Mouse (Mus musculus): ENCODE results near the gene Gm49384. TPM values are rescaled to one million over a fixed set of nuclear protein-coding genes. Genes with fewer than 3 reads are reported as not detected.
A peak's percentile ranks its signal among the peaks of the same experiment; 100 is the strongest.

Gene Gm49384
- polyA plus RNA-seq, 1 experiment: 5.5 TPM

DNA sequence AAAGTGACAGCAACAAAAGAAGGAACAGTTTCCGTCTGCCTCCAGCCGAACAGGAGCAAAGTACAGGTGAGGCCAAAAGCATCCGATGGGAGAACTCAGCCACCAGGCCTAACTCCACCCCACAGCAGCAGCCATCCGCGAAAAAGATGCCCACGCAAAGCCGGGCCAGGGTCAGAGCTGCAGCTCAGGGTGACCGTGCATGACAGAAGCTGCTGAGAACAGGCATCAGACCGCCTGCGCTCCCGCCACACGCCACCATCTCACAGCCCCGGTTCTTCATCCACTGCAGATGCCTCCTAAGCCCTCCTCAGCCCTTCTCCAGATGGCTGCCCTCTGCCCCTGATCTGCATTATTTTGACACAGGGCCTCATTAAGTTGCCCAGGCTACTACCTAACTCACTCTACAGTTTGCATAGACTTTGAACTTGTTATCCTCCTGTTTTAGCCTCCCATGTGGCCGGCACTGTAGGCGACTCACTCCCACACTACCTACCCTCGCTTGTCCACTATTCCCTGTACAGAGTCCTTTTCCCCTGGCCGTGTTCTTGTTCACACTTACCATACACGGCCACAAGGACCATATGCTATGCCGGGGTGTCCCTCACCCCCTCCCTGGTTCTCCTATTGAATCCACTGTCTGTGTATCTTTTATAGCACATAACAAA, 16.7 kb upstream of the Gm49384 start:
- no peak for TF ChIP-seq POLR2A (IDR thresholded peaks at IDR 0.05; ENCODE audit: borderline replicate concordance, extremely low read depth, insufficient read depth, insufficient read length, poor library complexity, severe bottlenecking)
- no peak for TF ChIP-seq CTCF (IDR thresholded peaks at IDR 0.05; ENCODE audit: borderline replicate concordance, extremely low read depth, insufficient read depth, insufficient read length)
- no peak for DNase-seq (ENCODE audit: low read depth)

DNA sequence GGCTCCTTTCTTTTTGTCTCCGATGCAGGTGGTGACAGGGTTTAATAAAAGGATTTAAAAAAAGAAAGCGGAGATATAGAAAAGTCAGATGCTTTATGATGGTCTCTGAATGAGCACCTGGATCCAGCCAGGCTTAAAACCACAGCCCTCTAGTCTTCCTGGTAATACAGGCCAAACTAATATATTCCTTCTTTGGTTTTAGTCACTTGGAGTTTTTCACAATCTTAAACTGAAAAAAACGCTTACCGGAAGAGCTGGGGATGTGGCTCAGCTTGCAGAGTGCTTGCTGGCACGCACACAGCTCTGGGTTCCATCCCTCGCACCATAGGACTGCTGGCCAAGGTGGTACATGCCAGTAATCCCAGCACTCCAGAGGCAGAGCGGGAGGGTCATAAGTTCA, 12.5 kb upstream of the Gm49384 start:
- TF ChIP-seq POLR2A (IDR thresholded peaks at IDR 0.05; ENCODE audit: borderline replicate concordance, extremely low read depth, insufficient read depth, insufficient read length, poor library complexity, severe bottlenecking): no peak
- no peak for TF ChIP-seq CTCF (IDR thresholded peaks at IDR 0.05; ENCODE audit: borderline replicate concordance, extremely low read depth, insufficient read depth, insufficient read length)
- no peak for DNase-seq (ENCODE audit: low read depth)

DNA sequence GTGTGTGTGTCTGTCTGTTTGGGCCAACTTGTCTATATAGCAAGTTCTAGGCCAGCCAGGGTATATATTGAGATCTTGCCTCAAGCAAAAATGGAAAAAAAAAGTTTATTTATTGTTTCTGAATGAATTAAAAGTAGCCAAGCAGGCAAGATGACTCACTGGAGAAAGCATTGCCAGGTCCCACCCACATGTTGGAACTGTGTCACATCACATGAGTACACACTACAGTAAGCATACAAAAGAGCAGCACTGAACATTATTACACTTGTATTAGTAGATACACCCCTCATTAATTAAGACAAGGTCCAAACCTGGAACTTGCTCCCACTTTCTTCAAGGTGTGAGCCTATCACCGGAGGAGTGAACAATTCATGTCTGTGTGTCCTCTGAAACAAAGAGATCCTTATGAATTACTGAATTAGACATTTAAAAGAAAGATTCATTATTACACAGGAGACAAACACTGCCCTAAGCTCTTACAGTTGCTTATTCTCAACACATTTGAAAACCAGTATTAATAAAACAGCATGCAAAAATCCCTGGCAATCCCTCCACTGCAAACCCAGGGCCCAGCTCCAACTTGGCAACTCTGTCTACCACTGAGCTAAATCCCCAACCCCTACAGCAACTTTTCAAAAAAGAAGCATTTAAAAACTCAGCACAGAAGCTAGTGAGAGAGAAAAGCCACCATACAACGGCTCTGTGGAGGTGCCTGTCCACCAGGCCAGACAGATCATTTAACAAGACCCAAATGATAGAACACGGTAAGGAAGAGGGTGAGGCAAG, 11.1 kb upstream of the Gm49384 start:
- DNase-seq (ENCODE audit: low read depth): peak; percentile 49
- TF ChIP-seq POLR2A (IDR thresholded peaks at IDR 0.05; ENCODE audit: borderline replicate concordance, extremely low read depth, insufficient read depth, insufficient read length, poor library complexity, severe bottlenecking) (no peak), CTCF (IDR thresholded peaks at IDR 0.05; ENCODE audit: borderline replicate concordance, extremely low read depth, insufficient read depth, insufficient read length) (no peak)

DNA sequence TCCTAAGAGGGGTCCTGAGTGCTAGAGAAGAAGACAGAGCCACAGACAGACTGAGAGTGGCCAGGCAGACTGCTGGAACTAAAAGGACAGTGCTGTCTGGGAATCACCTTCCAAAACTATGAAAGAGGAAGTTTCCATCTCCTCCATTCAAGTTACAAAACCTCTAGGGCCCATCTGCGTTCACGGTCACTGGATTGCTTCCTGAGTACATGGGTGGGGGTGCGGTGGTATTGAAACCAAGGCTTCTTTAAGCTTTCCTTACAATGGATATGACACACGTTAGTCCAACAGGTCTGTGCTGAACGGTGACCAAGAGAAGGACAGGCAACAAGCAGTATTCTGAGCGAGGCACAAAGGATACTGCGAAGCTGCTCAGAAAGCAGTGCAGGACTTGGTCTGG, 10.3 kb upstream of the Gm49384 start:
- TF ChIP-seq POLR2A (IDR thresholded peaks at IDR 0.05; ENCODE audit: borderline replicate concordance, extremely low read depth, insufficient read depth, insufficient read length, poor library complexity, severe bottlenecking) (no peak), CTCF (IDR thresholded peaks at IDR 0.05; ENCODE audit: borderline replicate concordance, extremely low read depth, insufficient read depth, insufficient read length) (no peak)
- no peak for DNase-seq (ENCODE audit: low read depth)

DNA sequence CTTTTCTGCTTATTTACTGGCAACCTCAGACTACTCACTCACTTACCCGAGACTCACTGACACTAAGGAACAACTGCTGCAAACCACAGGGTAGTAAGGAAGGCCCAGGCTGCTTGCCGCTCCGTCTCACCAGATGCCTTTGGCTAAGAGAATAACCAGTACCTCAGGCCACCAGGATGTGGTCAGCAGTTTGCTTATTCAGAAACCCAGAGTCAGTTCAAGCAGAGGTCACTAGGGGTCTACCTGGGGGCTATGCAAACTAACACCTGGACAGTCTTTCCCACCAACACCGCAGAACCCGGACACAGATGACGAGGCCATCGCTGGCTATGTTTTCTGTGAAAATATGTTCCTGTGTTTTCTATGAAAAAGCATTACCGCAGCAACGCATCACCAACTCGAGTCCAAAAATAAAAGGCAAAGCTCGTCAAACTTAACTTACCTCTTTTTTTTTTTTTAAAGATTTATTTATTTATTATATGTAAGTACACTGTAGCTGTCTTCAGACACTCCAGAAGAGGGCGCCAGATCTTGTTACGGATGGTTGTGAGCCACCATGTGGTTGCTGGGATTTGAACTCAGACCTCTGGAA, 9.2 kb upstream of the Gm49384 start:
- DNase-seq (ENCODE audit: low read depth): no peak
- TF ChIP-seq POLR2A (IDR thresholded peaks at IDR 0.05; ENCODE audit: borderline replicate concordance, extremely low read depth, insufficient read depth, insufficient read length, poor library complexity, severe bottlenecking): no peak
- TF ChIP-seq CTCF (IDR thresholded peaks at IDR 0.05; ENCODE audit: borderline replicate concordance, extremely low read depth, insufficient read depth, insufficient read length): no peak

DNA sequence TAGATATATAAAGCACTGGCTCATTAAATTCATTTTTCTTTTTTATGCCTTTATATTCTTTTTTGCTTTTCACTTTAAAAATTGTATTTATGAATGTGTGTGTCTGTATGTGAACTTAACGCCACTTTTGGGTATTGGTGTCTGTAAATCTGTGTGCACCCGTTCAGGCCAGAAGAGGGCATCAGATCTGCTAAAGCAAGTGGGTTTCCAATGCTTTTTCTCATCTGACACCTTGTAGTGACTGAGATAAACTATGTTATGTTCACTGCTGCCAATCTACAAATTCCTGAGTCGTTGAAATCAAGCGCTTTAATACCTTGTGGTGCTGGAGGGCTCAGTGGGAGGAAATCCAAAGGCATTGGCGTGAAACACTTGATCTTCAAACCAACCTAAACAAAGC, 7.0 kb upstream of the Gm49384 start:
- TF ChIP-seq POLR2A (IDR thresholded peaks at IDR 0.05; ENCODE audit: borderline replicate concordance, extremely low read depth, insufficient read depth, insufficient read length, poor library complexity, severe bottlenecking) (no peak), CTCF (IDR thresholded peaks at IDR 0.05; ENCODE audit: borderline replicate concordance, extremely low read depth, insufficient read depth, insufficient read length) (peak; percentile 51; the same call in 1 of the 2 replicates)
- DNase-seq (ENCODE audit: low read depth): peak; percentile 60

DNA sequence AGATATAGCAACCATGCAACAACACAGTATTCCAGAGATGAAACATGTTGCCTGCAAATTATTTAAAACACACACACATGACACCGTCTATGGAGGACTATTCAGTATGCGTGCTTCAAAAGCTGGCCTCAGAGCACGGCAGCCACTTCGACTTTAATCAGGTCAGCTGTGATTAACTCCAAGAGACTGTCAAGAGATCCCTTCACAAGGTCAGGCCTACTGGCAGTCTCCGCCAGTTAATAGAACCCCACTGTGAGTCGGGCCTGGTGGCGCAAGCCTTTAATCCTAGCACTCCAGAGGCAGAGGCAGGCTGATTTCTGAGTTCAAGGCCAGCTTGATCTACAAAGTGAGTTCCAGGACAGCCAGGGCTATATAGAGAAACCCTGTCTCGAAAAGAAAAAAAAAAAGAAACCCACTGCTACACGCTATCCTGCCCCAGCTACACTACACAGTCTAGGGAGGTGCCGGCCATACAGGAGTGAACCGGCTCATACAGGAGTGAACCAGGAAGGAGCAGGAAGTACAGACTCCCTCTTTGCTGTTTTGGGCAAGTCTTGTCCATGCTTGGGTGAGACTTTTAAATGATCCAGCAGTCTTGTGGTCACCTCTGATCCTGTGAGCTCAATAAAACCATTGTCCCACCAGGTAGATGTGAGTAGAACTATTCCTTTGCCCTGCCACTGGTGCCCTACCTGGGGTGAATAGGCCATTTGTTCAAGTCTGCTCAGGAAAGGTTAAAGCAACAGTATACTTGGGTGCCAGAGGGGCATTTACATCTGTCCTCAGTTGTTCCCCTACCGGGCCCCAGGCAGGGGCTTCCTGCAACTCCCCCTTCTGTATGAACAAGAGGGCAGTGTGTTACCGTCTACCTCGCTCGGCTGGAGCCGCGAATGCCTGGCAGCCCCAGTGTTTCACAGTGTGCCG, 6.3 kb upstream of the Gm49384 start:
- TF ChIP-seq CTCF (IDR thresholded peaks at IDR 0.05; ENCODE audit: borderline replicate concordance, extremely low read depth, insufficient read depth, insufficient read length) (no peak), POLR2A (IDR thresholded peaks at IDR 0.05; ENCODE audit: borderline replicate concordance, extremely low read depth, insufficient read depth, insufficient read length, poor library complexity, severe bottlenecking) (no peak)
- DNase-seq (ENCODE audit: low read depth): no peak

DNA sequence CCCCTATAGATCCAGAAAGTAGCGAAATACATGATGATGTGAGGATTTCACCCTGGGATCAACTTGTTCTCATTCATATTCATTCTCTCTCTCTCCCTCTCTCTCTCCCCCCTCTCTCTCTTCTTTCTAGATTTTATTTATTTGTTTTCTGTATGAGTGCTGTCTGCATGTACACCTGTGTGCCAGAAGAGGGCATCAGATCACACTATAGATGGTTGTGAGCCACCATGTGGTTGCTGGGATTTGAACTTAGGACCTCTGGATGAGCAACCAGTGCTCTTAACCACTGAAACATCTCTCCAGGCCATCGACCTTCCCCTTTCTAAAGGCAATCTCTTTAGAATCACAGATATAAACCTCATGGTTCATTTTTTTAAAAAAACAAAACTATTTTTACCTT, 4.5 kb upstream of the Gm49384 start:
- TF ChIP-seq CTCF (IDR thresholded peaks at IDR 0.05; ENCODE audit: borderline replicate concordance, extremely low read depth, insufficient read depth, insufficient read length) (no peak), POLR2A (IDR thresholded peaks at IDR 0.05; ENCODE audit: borderline replicate concordance, extremely low read depth, insufficient read depth, insufficient read length, poor library complexity, severe bottlenecking) (no peak)
- no peak for DNase-seq (ENCODE audit: low read depth)

DNA sequence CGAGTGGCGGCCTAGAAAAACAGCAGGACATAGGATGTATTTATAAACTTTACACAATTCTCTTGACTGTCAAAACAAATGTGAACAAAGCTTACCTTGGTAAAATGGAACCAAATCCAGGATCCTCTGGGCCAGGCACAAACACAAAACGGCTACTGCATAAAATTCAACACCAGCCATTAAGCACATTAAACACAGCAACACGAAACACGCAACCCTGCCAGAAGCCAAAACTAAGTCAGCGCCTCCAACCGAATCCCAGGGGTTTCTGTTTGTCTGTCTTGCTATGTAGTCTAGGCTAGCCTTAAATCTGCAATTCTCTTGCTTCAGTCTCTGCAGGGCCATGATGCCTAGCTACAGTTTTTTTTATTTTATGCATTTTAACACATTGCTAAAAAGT, 3.9 kb upstream of the Gm49384 start:
- no peak for DNase-seq (ENCODE audit: low read depth)
- no peak for TF ChIP-seq POLR2A (IDR thresholded peaks at IDR 0.05; ENCODE audit: borderline replicate concordance, extremely low read depth, insufficient read depth, insufficient read length, poor library complexity, severe bottlenecking)
- TF ChIP-seq CTCF (IDR thresholded peaks at IDR 0.05; ENCODE audit: borderline replicate concordance, extremely low read depth, insufficient read depth, insufficient read length): no peak

DNA sequence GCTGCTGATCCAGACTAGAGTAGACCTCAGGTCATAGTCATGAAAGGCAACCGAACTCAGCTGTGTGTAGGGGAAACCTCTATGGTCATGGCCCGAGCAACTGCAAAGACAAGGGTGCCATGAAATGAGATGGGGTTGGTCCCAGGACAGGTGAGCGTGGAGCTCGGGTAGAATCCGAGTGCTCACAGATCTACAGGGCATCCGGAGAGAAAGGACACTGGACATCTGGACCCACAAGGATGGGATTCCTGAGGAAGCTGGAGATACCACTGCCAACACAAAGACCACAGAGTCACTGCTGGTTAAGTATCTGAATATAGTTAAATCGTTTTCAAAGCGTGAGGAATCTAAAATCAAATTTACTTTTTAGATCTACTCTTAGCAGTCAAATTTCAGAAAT, 3.3 kb upstream of the Gm49384 start:
- DNase-seq (ENCODE audit: low read depth): no peak
- TF ChIP-seq POLR2A (IDR thresholded peaks at IDR 0.05; ENCODE audit: borderline replicate concordance, extremely low read depth, insufficient read depth, insufficient read length, poor library complexity, severe bottlenecking) (no peak), CTCF (IDR thresholded peaks at IDR 0.05; ENCODE audit: borderline replicate concordance, extremely low read depth, insufficient read depth, insufficient read length) (no peak)

DNA sequence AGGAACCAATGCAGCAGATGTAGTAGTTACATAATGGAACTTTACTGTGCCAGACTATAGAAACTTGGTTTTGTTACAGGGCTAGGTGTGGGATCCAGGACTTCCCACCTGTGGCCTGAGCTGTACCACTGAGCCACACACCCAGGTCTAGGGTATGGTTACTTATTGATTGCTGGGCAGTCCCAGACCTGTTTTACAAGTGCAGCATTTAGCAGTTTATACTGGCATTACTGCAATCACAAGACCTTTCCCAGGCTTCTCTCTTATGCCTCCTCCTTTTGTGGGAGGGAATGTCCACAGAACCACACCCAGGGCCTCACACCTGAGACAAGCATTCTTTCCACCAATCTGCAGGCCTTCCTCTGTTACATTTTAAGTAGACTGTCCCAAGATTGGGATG, 5.1 kb downstream of the Gm49384 start:
- DNase-seq (ENCODE audit: low read depth): no peak
- TF ChIP-seq POLR2A (IDR thresholded peaks at IDR 0.05; ENCODE audit: borderline replicate concordance, extremely low read depth, insufficient read depth, insufficient read length, poor library complexity, severe bottlenecking): no peak
- TF ChIP-seq CTCF (IDR thresholded peaks at IDR 0.05; ENCODE audit: borderline replicate concordance, extremely low read depth, insufficient read depth, insufficient read length): no peak

All from brain, embryonic 14.5 days (tissue).